Mouse (Mus musculus): ENCODE measurements at regions not wholly inside any gene's neighbourhood (a gene's known extent, or its start where the extent isn't known, plus 50 kb on each side); places are given as distances from the start of the nearest gene placed in this dataset.

- Histone ChIP-seq H3K36me3 (replicated peaks) (no peaks in the 10 kb centered on the region), H3K27ac (no peak overlapping the region), H3K9me3 (no peaks in the 10 kb centered on the region), H3K9ac (no peak overlapping the region), H3K4me2 (no peak overlapping the region), H3K4me3 (replicated peaks) (no peak overlapping the region), H3K4me1 (no peaks in the 10 kb centered on the region), H3K27me3 (no peaks in the 10 kb centered on the region)
- no peak for ATAC-seq (ENCODE audit: low FRiP score)
These were observed 645.6 kb upstream of the Zfp804a start for GRCm38 (mm10) chr2:81407372-81407771.

GRCm38 (mm10) chr2:81411751-81412150, 641.3 kb upstream of the Zfp804a start:
- H3K9ac ChIP-seq: no peak overlapping the region
- no peaks in the 10 kb centered on the region for H3K4me1 ChIP-seq
- no peak overlapping the region for H3K4me2 ChIP-seq
- H3K4me3 ChIP-seq (replicated peaks): no peak overlapping the region
- ATAC-seq (ENCODE audit: low FRiP score): no peak
- H3K36me3 ChIP-seq (replicated peaks): no peaks in the 10 kb centered on the region
- H3K27me3 ChIP-seq: no peaks in the 10 kb centered on the region
- no peak overlapping the region for H3K27ac ChIP-seq
- 60% methylated on average over 3 of the region's 3 CpGs for WGBS
- no peaks in the 10 kb centered on the region for H3K9me3 ChIP-seq

- H3K4me3 ChIP-seq (replicated peaks): no peak overlapping the region
- no peak for ATAC-seq (ENCODE audit: low FRiP score)
- WGBS: 92% methylated on average over 4 of the region's 4 CpGs
These were observed 621.6 kb upstream of the Zfp804a start for GRCm38 (mm10) chr2:81431411-81431810.

GRCm38 (mm10) chr2:81439082-81439481, 613.9 kb upstream of the Zfp804a start:
- Histone ChIP-seq H3K27ac (no peak overlapping the region), H3K27me3 (no peaks in the 10 kb centered on the region), H3K9ac (no peak overlapping the region), H3K9me3 (no peaks in the 10 kb centered on the region), H3K4me1 (no peaks in the 10 kb centered on the region), H3K36me3 (replicated peaks) (no peaks in the 10 kb centered on the region), H3K4me2 (no peak overlapping the region), H3K4me3 (replicated peaks) (no peak overlapping the region)
- no peak for ATAC-seq (ENCODE audit: low FRiP score)
- 87% methylated on average over 11 of the region's 11 CpGs for WGBS

More at GRCm38 (mm10) chr2:81431411-81431810, 621.6 kb upstream of the Zfp804a start:
- H3K9ac ChIP-seq: no peak overlapping the region
- H3K4me2 ChIP-seq: no peak overlapping the region
- no peaks in the 10 kb centered on the region for H3K36me3 ChIP-seq (replicated peaks)
- H3K27me3 ChIP-seq: no peaks in the 10 kb centered on the region
- no peaks in the 10 kb centered on the region for H3K4me1 ChIP-seq
- no peaks in the 10 kb centered on the region for H3K9me3 ChIP-seq
- H3K27ac ChIP-seq: no peak overlapping the region

GRCm38 (mm10) chr2:81440929-81441328, 612.1 kb upstream of the Zfp804a start:
- Histone ChIP-seq H3K27ac (no peak overlapping the region), H3K9me3 (no peaks in the 10 kb centered on the region), H3K36me3 (replicated peaks) (no peaks in the 10 kb centered on the region), H3K4me2 (no peak overlapping the region), H3K4me3 (replicated peaks) (no peak overlapping the region), H3K4me1 (no peaks in the 10 kb centered on the region), H3K27me3 (no peaks in the 10 kb centered on the region), H3K9ac (no peak overlapping the region)
- ATAC-seq (ENCODE audit: low FRiP score): no peak

- Histone ChIP-seq H3K36me3 (replicated peaks) (no peaks in the 10 kb centered on the region), H3K4me1 (no peaks in the 10 kb centered on the region), H3K4me2 (no peak overlapping the region), H3K9me3 (no peaks in the 10 kb centered on the region), H3K27ac (no peak overlapping the region), H3K4me3 (replicated peaks) (no peak overlapping the region), H3K27me3 (no peaks in the 10 kb centered on the region), H3K9ac (no peak overlapping the region)
- 25% methylated on average over 1 of the region's 1 CpGs for WGBS
- peak; percentile 51; the same call in 1 of the 2 replicates for ATAC-seq (ENCODE audit: low FRiP score)
These were observed 602.5 kb upstream of the Zfp804a start for GRCm38 (mm10) chr2:81450514-81450913.

- Histone ChIP-seq H3K4me1 (no peaks in the 10 kb centered on the region), H3K4me2 (no peak overlapping the region), H3K27me3 (no peaks in the 10 kb centered on the region), H3K36me3 (replicated peaks) (no peaks in the 10 kb centered on the region), H3K9ac (no peak overlapping the region), H3K9me3 (no peaks in the 10 kb centered on the region), H3K4me3 (replicated peaks) (no peak overlapping the region), H3K27ac (no peak overlapping the region)
- no peak for ATAC-seq (ENCODE audit: low FRiP score)
- 44% methylated on average over 2 of the region's 2 CpGs for WGBS
These were observed 564.2 kb upstream of the Zfp804a start for GRCm38 (mm10) chr2:81488821-81489220.

- no peak for ATAC-seq (ENCODE audit: low FRiP score)
- no peak overlapping the region for H3K27ac ChIP-seq
- H3K4me1 ChIP-seq: no peaks in the 10 kb centered on the region
- no peaks in the 10 kb centered on the region for H3K9me3 ChIP-seq
- WGBS: 88% methylated on average over 1 of the region's 1 CpGs
- H3K36me3 ChIP-seq (replicated peaks): no peaks in the 10 kb centered on the region
- no peaks in the 10 kb centered on the region for H3K27me3 ChIP-seq
- H3K9ac ChIP-seq: no peak overlapping the region
- H3K4me3 ChIP-seq (replicated peaks): no peak overlapping the region
- H3K4me2 ChIP-seq: no peak overlapping the region
These were observed 546.0 kb upstream of the Zfp804a start for GRCm38 (mm10) chr2:81506985-81507384.

GRCm38 (mm10) chr2:81513030-81513579, 539.9 kb upstream of the Zfp804a start:
- Histone ChIP-seq H3K27me3 (no peaks in the 10 kb centered on the region), H3K36me3 (replicated peaks) (no peaks in the 10 kb centered on the region), H3K9me3 (no peaks in the 10 kb centered on the region), H3K4me1 (no peaks in the 10 kb centered on the region), H3K27ac (no peak overlapping the region), H3K4me2 (no peak overlapping the region), H3K9ac (no peak overlapping the region), H3K4me3 (replicated peaks) (no peak overlapping the region)
- ATAC-seq (ENCODE audit: low FRiP score): no peak
- 93% methylated on average over 4 of the region's 4 CpGs for WGBS

- Histone ChIP-seq H3K36me3 (replicated peaks) (no peaks in the 10 kb centered on the region), H3K27me3 (no peaks in the 10 kb centered on the region), H3K4me3 (replicated peaks) (no peak overlapping the region), H3K9ac (no peak overlapping the region), H3K4me2 (no peak overlapping the region), H3K4me1 (no peaks in the 10 kb centered on the region), H3K27ac (no peak overlapping the region), H3K9me3 (no peaks in the 10 kb centered on the region)
- WGBS: 77% methylated on average over 2 of the region's 2 CpGs
- ATAC-seq (ENCODE audit: low FRiP score): no peak
These were observed 514.9 kb upstream of the Zfp804a start for GRCm38 (mm10) chr2:81538111-81538510.

GRCm38 (mm10) chr2:81549158-81549557, 503.9 kb upstream of the Zfp804a start:
- H3K27ac ChIP-seq: no peak overlapping the region
- no peaks in the 10 kb centered on the region for H3K27me3 ChIP-seq
- 94% methylated on average over 2 of the region's 2 CpGs for WGBS
- no peaks in the 10 kb centered on the region for H3K4me1 ChIP-seq
- no peak overlapping the region for H3K4me3 ChIP-seq (replicated peaks)
- no peaks in the 10 kb centered on the region for H3K36me3 ChIP-seq (replicated peaks)
- H3K9ac ChIP-seq: no peak overlapping the region
- no peak overlapping the region for H3K4me2 ChIP-seq
- ATAC-seq (ENCODE audit: low FRiP score): no peak
- no peaks in the 10 kb centered on the region for H3K9me3 ChIP-seq

- no peaks in the 10 kb centered on the region for H3K27me3 ChIP-seq
- no peaks in the 10 kb centered on the region for H3K9me3 ChIP-seq
- H3K4me1 ChIP-seq: no peaks in the 10 kb centered on the region
- no peak overlapping the region for H3K27ac ChIP-seq
- H3K4me2 ChIP-seq: no peak overlapping the region
- H3K9ac ChIP-seq: no peak overlapping the region
- no peaks in the 10 kb centered on the region for H3K36me3 ChIP-seq (replicated peaks)
- WGBS: 79% methylated on average over 3 of the region's 3 CpGs
- ATAC-seq (ENCODE audit: low FRiP score): no peak
- no peak overlapping the region for H3K4me3 ChIP-seq (replicated peaks)
These were observed 470.9 kb upstream of the Zfp804a start for GRCm38 (mm10) chr2:81582111-81582510.

All from forebrain, embryonic 12.5 days (tissue).